ENCODE assay signal across 8 mouse cellular contexts in the genomic region with DNA sequence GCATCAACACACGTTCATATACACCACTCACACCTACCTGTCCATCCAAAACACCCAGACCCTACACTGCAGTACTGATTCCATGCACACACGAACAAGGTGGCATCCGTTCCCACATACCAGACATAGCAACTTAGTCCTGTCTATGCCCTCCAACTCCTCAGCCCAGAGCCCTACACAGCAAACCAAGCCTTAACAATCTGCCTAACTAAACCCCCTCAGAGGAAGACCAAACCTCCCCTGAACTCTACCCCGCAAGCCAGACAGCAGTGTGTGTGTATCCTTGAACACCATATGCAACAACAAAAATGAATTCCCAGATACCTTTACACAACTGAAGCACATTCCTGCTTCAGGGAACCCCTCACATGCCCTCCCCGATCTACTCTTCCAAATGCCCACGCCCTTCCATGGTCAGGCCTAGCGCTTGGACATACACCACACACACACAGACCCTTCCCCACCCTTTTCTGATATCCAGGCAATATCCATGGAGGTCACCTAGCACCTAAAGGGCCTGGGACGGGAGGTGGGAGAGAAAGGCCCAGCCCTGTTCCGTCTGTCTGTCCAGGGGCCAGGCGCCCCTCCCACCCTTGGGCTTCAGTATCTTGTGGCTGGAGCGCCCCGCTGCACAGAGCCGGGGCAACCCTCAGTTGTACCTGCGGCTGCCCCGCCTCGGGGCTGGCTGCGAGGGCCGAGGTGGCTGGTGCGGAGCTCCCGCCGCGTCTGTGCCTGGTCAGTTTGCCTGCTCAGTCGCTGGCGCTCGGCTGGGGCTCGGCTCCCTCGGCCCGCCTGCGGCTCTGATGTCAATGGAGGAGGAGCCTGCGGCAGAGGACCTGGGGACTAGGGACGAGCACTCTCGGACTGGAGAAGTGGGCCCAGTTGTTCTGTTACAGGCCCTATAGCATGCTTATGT. TPM values are rescaled to one million over a fixed set of nuclear protein-coding genes. Genes with fewer than 3 reads are reported as not detected.
DNase-seq lines count a peak whose midpoint lies in the region.

Gene Camk1, minus strand, starts transcription at position 808 of the 916 bp plus-strand sequence.

- DNase-seq in adrenal gland, postnatal 14 days: peak; percentile 90
- peak; percentile 74 for DNase-seq in embryo, embryonic 10 days (ENCODE audit: low spot score)
- peak; percentile 87 for DNase-seq in gastrocnemius, postnatal 25 days
- DNase-seq in induced T-regulatory cell, adult 2 months (ENCODE audit: low read depth): peak; percentile 32
- DNase-seq in left cerebral cortex, postnatal 14 days (ENCODE audit: low spot score in 2 of 2): peak; percentile 44 to 77
- DNase-seq in right cerebral cortex, postnatal 10 days (ENCODE audit: low spot score in 2 of 2): peak; percentile 82 to 86
- peak; percentile 73 for DNase-seq in yolk sac, embryonic 10.5 days (ENCODE audit: low spot score)

- peaks cover 59% of the 10 kb centered on the region for H3K4me1 ChIP-seq in megakaryocyte, embryonic 14.5 days

- H3K9me3 ChIP-seq in megakaryocyte, embryonic 14.5 days: no peaks in the 10 kb centered on the region

- intact Hi-C loops in left cerebral cortex, postnatal 14 days (cut with DNase I): loop anchor here (5.0 kb wide), 1 partner anchor 34 kb away; the partner anchor contains the start of genes Arpc4 and Tada3

- H3K27me3 ChIP-seq in megakaryocyte, embryonic 14.5 days (replicated peaks): peaks cover 28% of the 10 kb centered on the region

- peak within 1 kb of the TSS; percentile 90 for H3K4me3 ChIP-seq in megakaryocyte, embryonic 14.5 days (replicated peaks)

- H3K36me3 ChIP-seq in megakaryocyte, embryonic 14.5 days (replicated peaks; ENCODE audit: low read length): peaks cover 26% of the 10 kb centered on the region

RNA-seq across cellular contexts. Expression of gene Camk1, which starts in this region (rescaled TPM):
- 46.4 and 49.3 TPM in 2 replicates for total RNA-seq in adrenal gland, postnatal 14 days (2021)
- 10 to 100 TPM; 29.7 to 36.4 TPM for total RNA-seq in gastrocnemius, postnatal 25 days (2021)
- 100 to 1,000 TPM; 102 to 109 TPM for total RNA-seq in left cerebral cortex, postnatal 14 days (2021)
- polyA plus RNA-seq in megakaryocyte, embryonic 14.5 days (2012; ENCODE audit: insufficient read depth, low replicate concordance): 20.3 and 31.4 TPM in 2 replicates

Comparison
In these comparisons a context has a peak if more than half of its experiments do, and no peak if none do; other contexts are left out.
1. Peak in every context shown above with its lines: DNase-seq and H3K4me3 ChIP-seq.
2. DNase-seq: peak in every context shown above with its lines; median percentile 90 in adrenal gland, postnatal 14 days; 87 in gastrocnemius, postnatal 25 days; 84 in right cerebral cortex, postnatal 10 days; 74 in embryo, embryonic 10 days; 73 in yolk sac, embryonic 10.5 days; 60 in left cerebral cortex, postnatal 14 days; 32 in induced T-regulatory cell, adult 2 months.